Mouse (Mus musculus) small intestine, adult 2 months (tissue): ENCODE results near the gene Gm10065. TPM values are rescaled to one million over a fixed set of nuclear protein-coding genes. Genes with fewer than 3 reads are reported as not detected.
"Not testable (repeated sequence)": the region's sequence is repeated elsewhere in the genome, so short reads cannot be mapped to it uniquely, and the experiment has no call there.

ENCODE experiments used
- H3K27ac ChIP-seq: fragments of 200-500 bp; 2 replicates; pipeline ENCODE4 v1.5.1; 2012; ENCODE audit warnings: low read depth, low read length, control low read depth, inconsistent platforms; ENCODE audit not compliant: insufficient read depth
- H3K27me3 ChIP-seq: fragments of 200-500 bp; 2 replicates; pipeline ENCODE4 v1.6.1; 2012; ENCODE audit warnings: mild to moderate bottlenecking, moderate library complexity, low read length, inconsistent platforms; ENCODE audit not compliant: control insufficient read depth, insufficient read depth
- H3K36me3 ChIP-seq: fragments of 200-500 bp; 2 replicates; pipeline ENCODE4 v1.6.1; 2012; ENCODE audit warnings: mild to moderate bottlenecking, low read length, control low read depth, inconsistent platforms; ENCODE audit not compliant: control insufficient read depth, insufficient read depth
- H3K4me1 ChIP-seq: fragments of 200-500 bp; 2 replicates; pipeline ENCODE4 v1.6.1; 2012; ENCODE audit warnings: low read length, inconsistent platforms, mixed read lengths; ENCODE audit not compliant: control insufficient read depth, insufficient read depth, insufficient read length
- H3K4me3 ChIP-seq: fragments of 200-500 bp; 2 replicates; pipeline ENCODE4 v1.5.1; 2012; ENCODE audit warnings: low read depth, mild to moderate bottlenecking, control low read depth, inconsistent platforms, low read length, moderate library complexity
- CTCF ChIP-seq: fragments of 200-500 bp; IDR thresholded peaks from 2 replicates; pipeline ENCODE4 v1.5.1; 2012; ENCODE audit warnings: low read depth, mild to moderate bottlenecking, control low read depth, inconsistent platforms, low read length, moderate library complexity, mixed read lengths; ENCODE audit not compliant: insufficient replicate concordance, insufficient read length; ENCODE audit errors: extremely low read depth
- POLR2A ChIP-seq: fragments of 200-500 bp; IDR thresholded peaks from 2 replicates; pipeline ENCODE4 v1.6.1; 2012; ENCODE audit warnings: low read depth, mild to moderate bottlenecking, control low read depth, inconsistent platforms, low read length, moderate library complexity
- WGBS: fragments of 180-500 bp; shearing (Covaris S2); methylation state at CpG from one replicate; pipeline ENCODE4 v1.1.7; 2018; 5-methylcytosine and 5-hydroxymethylcytosine counted together
- polyA plus RNA-seq: library from polyadenylated mRNA; depleted of rRNA; stranded (reverse); fragments of >200 nt; gene quantifications from 2 replicates; pipeline ENCODE4 v1.2.3, GENCODE M21; 2012; rRNA removed

Gene Gm10065
- polyA plus RNA-seq = not detected in 2 replicates

DNA sequence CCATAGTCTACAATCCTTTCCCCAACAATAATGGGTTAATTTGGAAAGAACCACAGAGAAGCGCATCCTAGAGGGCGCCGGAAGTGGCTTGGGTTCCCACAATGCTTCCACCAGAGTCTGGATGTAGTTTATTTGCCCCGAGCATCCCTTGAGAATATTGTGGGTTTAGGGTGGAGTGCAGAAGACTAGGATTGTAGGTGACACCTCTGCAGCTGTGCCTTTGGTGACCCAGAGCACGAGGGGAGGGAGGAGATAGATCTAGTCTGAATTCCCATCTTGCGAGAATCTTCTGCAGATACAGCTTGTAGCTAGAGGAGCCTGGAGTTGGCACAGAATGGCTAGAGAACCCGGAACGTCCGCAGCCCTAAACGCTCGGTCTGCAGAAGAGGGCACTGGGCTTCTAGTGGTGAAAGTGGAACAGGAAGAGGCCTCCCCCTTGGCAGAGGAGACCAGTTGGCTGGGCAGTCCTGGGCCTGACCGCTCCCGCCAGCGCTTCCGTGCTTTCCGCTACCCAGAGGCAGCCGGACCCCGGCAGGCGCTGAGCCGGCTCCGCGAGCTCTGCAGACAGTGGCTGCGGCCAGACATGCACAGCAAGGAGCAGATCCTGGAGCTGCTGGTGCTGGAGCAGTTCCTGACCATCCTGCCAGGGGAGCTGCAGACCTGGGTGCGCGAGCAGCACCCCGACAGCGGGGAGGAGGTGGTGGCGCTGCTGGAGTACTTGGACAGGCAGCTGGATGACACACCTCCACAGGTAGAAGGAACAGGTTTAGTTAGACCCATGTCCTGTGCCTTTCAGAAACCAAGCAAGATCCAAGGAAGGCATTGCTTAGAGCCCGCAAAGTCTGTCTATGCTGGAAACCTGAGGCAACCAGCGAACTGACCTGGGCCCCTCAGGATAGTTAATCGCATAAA, at the start of gene Gm10065, which contains the start of gene Zkscan4:
Gene Gm10065 (minus strand): TSS at position 683 of the 912 bp plus-strand sequence.
Gene Zkscan4 (plus strand): TSS at position 149 of the 912 bp plus-strand sequence.
- H3K36me3 ChIP-seq, H3K4me1 ChIP-seq, H3K27me3 ChIP-seq: not testable (repeated sequence)
- Histone ChIP-seq H3K4me3 (peak within 1 kb of the TSS; percentile 77), H3K27ac (peak within 1 kb of the TSS; percentile 55)
- 2% methylated on average over 31 of the region's 31 CpGs for WGBS

DNA sequence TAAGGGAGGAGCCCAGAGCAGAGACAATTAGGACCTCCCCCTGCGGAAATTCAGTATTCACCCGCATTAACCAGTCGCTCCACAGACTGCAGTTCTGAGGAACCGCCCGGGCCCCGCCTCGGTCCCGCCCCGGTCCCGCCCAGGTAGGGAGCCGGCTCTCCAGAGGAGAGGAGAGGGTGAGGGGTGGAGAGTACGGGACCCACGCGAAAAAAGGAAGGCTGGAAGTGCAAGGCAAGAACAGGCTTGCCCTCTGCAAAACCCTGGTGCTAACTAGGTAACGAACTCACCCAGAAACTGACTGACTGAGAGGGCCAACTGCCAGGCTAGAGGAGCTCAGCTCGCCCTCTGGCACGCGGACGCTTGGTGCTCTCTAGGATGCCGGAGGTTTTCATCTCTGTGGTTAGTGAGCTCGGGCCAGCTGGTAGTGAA, 27.0 kb upstream of the Gm10065 start:
- TF ChIP-seq CTCF (peak; percentile 14; the same call in 1 of the 2 replicates), POLR2A (peak; percentile 27; the same call in 1 of the 2 replicates)
- under 1% methylated on average over 21 of the region's 21 CpGs for WGBS
- no peaks in the 10 kb centered on the region for H3K27me3 ChIP-seq

DNA sequence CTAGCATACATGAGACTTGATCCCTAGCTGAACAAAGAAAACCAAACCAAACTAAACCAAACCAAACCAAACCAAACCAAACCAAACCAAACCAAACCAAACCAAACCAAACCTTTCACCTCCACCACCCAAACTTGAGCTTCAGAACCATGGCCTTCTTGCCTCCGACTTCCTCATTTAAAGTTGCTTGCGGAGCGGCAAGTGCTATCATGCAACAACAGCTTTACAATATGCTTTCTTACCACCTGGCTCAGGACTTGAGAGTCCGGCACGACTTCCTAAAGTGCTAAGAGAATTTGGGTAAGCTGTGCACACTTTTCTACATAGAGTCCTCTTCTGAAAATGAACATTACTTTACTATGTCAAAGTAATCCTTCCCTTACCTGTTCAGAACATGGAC, 23.1 kb upstream of the Gm10065 start:
- TF ChIP-seq POLR2A = no peak
- no peak for TF ChIP-seq CTCF
- no peak overlapping the region for H3K4me3 ChIP-seq
- H3K27me3 ChIP-seq = no peaks in the 10 kb centered on the region
- no peak overlapping the region for H3K27ac ChIP-seq
- 86% methylated on average over 5 of the region's 5 CpGs for WGBS
- no peaks in the 10 kb centered on the region for H3K4me1 ChIP-seq
- H3K36me3 ChIP-seq = no peaks in the 10 kb centered on the region

More for the DNA sequence above, 27.0 kb upstream of the Gm10065 start:
- peak overlapping the region; percentile 45; the same call in 1 of the 2 replicates for H3K27ac ChIP-seq
- H3K36me3 ChIP-seq = no peaks in the 10 kb centered on the region
- H3K4me3 ChIP-seq = peak overlapping the region; percentile 78
- H3K4me1 ChIP-seq = no peaks in the 10 kb centered on the region

DNA sequence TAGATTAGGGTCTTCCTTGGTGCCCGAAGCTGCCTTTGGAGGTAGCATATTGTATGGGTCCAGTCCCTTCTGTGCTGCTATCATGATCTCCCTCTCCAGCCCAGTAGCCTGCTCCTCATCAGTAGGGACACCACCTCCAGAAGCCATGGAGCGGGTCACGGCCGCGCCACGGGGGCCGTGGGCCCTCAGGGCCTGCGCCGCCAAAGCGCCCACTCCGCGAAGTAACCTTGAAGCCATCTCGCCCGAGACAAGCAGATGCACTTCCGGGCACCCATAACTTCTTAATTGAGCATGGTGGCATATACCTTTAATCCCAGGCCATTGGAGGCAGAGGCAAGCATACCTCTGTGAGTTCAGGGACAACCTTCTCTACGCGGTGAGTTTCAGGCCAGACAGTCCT, 21.9 kb upstream of the Gm10065 start, which contains the start of gene Gm11273:
Gene Gm11273 (minus strand): TSS at position 237 of the 400 bp plus-strand sequence.
- WGBS = 93% methylated on average over 17 of the region's 17 CpGs

DNA sequence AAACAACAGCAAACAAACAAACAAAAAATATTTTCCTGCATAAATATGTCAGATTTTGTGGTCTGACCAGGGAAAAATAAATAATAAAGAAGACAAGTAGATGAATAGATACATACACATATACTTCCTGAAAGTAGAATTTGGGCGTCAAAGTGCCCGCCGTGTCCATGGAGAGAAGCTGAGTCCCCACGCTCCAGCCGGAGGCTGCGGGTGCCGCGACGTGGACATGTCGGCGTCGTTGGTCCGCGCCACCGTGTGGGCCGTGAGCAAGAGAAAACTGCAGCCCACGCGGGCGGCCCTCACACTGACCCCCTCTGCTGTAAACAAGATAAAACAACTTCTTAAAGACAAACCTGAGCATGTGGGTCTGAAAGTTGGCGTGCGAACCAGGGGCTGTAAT, 15.8 kb upstream of the Gm10065 start, which contains the start of gene AK157302:
Gene AK157302 (plus strand): TSS at position 144 of the 400 bp plus-strand sequence.
- no peaks in the 10 kb centered on the region for H3K36me3 ChIP-seq
- H3K4me1 ChIP-seq = no peaks in the 10 kb centered on the region
- H3K27ac ChIP-seq = no peak within 1 kb of the TSS
- no peaks in the 10 kb centered on the region for H3K27me3 ChIP-seq
- WGBS = 94% methylated on average over 21 of the region's 21 CpGs
- no peak for TF ChIP-seq CTCF
- TF ChIP-seq POLR2A = no peak
- H3K4me3 ChIP-seq = no peak within 1 kb of the TSS

More for the DNA sequence above, 21.9 kb upstream of the Gm10065 start, which contains the start of gene Gm11273:
- not testable (repeated sequence) for H3K36me3 ChIP-seq, H3K27me3 ChIP-seq, H3K4me3 ChIP-seq, H3K4me1 ChIP-seq, H3K27ac ChIP-seq

DNA sequence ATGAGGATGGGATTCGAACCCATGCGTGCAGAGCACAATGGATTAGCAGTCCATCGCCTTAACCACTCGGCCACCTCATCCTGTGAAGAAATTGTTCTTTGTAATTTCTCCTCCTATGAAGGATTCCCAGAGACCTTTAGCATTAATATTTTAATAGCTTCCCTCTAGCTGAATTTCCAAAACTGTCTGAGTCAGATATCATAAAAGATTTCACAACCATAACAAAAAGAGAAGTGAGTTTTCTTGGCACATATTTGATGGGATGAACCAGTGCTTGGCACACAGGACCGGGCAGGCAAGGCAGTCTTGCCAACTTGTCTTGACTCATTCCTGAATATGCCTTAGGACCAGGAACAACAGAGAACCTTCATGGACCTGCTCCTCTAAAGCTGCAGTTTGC, 13.6 kb upstream of the Gm10065 start:
- TF ChIP-seq CTCF (no peak), POLR2A (no peak)
- Histone ChIP-seq H3K4me3 (no peak overlapping the region), H3K27me3 (no peaks in the 10 kb centered on the region), H3K4me1 (no peaks in the 10 kb centered on the region), H3K27ac (no peak overlapping the region), H3K36me3 (no peaks in the 10 kb centered on the region)
- 81% methylated on average over 5 of the region's 5 CpGs for WGBS

DNA sequence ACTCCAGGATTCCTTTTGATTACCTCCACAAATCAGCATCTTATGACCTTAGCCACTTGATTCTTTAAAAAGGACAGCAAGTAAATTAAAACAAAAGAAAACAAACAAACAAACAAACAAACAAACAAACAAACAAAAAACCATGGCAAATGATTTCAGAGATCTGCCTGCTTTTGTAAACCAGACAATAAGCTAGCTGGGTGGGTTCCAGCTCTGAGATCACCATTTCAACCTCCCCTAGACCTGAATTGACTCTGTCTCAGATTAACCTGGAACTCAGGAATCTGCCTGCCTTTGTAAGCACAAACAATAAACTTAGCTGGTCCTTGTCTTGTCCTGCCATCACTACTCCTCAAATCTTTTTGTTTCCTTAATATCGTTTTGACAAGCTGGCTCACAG, 7.6 kb upstream of the Gm10065 start:
- 90% methylated on average over 1 of the region's 1 CpGs for WGBS
- no peaks in the 10 kb centered on the region for H3K27me3 ChIP-seq
- H3K4me3 ChIP-seq = no peak overlapping the region
- no peaks in the 10 kb centered on the region for H3K4me1 ChIP-seq
- H3K27ac ChIP-seq = no peak overlapping the region
- no peaks in the 10 kb centered on the region for H3K36me3 ChIP-seq
- TF ChIP-seq POLR2A = no peak
- TF ChIP-seq CTCF = no peak
